Mouse (Mus musculus) embryonic stem cell, embryonic (primary cell): Measurements from ENCODE around the gene Ubald1.

Source experiments
- CTCF ChIA-PET, 4 experiments: fragments of 300-600 bp in 2 of 4; fragments of 350-600 bp in 2 of 4; sonication (Branson Sonifier 250); formaldehyde crosslinking; loops; one replicate each; lab custom pipeline; 2022; ENCODE audit warnings: inconsistent platforms in 2 of 4; lab: Charles Lee
- POLR2A ChIA-PET, 4 experiments: fragments of 300-600 bp in 2 of 4; fragments of 350-600 bp in 2 of 4; sonication (Branson Sonifier 250); formaldehyde crosslinking; loops; one replicate each; lab custom pipeline; 2022; ENCODE audit warnings: antibody characterized with exemption in 4 of 4, inconsistent platforms in 1 of 4; lab: Charles Lee

Ubald1 gene

GRCm38 (mm10) chr16:4829271-4829900, 50.7 kb downstream of the Ubald1 start:
- POLR2A ChIA-PET = interaction anchor here in 2 of 4 experiments (0.5 to 1.4 kb wide), 2 partner anchors 51 to 742 kb away, joined by 3 to 4 read pairs; partner anchors contain the start of gene Ubald1 (in 1 of the 2)
- CTCF ChIA-PET = interaction anchor here in 1 of 4 experiments (0.6 kb wide), 1 partner anchor 727 kb away, joined by 4 read pairs; no protein-coding TSS in a partner anchor

GRCm38 (mm10) chr16:4827639-4828038, 52.5 kb downstream of the Ubald1 start:
- CTCF ChIA-PET = no interaction called here
- POLR2A ChIA-PET = no interaction called here
